Mouse (Mus musculus) ovary, adult 18-20 months (tissue): ENCODE measurements around the gene Rps12.
"Not testable (repeated sequence)": the region's sequence is repeated elsewhere in the genome, so short reads cannot be mapped to it uniquely, and the experiment has no call there.

Experiments used
- DNase-seq: peaks from one replicate; pipeline ENCODE4 v3.0.0; 2022; ENCODE audit warnings: low spot score, mixed read lengths

Rps12 gene

DNA sequence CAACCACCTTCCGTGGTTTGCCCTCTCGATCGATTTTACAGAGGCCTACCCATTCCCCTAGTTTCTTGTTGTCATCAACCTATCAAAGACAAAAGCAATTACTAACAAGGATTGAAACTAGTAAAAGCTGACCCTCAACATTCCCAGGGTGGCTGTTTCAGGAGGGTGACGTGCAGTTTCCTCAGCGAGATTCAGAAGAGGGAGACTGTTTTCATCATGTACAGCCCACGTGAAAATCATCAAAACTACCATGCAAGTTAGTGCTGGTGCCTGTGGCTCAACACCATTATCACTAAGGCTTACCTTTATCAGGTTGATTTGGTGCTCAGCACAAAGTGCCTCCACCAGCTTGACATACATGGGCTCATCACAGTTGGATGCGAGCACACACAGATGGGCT lies 1.5 kb downstream of the Rps12 start:
- not testable (repeated sequence) for DNase-seq

DNA sequence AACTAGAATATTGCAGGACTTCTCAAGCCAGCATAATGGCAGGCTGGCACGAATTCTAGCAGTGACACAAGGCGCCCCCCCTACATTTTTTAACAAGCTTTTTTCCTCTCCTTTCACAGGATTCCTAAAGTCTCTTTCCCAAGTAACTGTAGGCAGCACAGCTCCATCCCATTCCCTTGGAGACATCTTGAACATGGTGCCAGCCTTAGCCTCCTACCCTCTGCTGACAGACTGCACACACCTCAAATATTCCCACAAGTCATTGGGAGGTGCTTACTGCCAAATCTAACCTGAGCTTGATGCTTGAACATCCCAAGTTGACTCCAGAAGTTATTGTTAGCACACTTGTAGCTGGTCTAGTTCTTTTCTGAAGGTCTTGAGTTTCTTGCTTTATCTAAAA lies 3.0 kb downstream of the Rps12 start:
- DNase-seq = no peak

DNA sequence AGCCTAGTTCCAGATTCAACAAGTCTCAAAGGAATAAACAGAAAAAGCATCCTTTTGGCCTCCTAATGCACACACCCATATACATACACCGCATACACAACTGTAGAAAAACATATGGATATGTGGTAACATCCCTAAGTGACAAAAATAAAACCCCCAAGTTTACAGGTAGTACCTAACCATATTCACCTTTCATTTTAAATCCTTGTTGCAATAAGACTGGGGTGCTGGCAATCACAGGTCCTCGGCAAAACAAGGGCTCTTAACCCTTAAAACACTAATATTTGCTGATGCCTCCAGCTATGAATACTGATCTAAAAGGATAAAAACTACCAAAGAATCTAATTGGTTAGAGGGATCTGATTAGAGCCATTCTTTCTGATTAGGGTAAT lies 3.6 kb downstream of the Rps12 start:
- no peak for DNase-seq

DNA sequence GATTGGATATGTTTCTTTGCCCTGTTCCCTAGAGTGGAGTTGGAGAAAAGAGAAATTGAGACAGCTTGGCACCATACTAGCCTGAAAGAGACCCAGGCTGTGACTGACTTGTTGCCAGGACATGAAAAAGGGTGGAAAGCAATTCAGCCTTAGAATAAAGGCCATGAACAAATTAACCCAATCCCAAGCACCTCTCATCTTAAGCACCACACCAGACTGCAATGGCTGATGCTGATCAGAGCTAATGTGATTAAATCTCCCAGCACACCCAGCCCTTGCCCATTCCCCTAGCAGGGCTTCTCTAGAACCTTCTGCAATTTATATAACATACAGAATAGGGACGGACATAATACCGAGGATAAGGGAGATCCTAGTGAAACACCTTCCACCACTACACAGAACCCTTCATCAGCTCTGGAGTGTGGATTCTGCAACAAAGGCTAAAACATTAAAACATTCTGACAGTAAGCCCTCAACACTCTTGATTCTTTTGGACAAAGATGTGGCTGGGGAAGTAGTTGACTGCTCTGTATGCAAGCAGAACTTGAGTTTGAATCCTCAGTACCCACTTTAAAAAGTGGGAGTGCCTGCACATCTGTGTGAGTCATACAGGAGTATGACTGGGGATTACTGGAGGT lies 4.1 kb downstream of the Rps12 start:
- no peak for DNase-seq

DNA sequence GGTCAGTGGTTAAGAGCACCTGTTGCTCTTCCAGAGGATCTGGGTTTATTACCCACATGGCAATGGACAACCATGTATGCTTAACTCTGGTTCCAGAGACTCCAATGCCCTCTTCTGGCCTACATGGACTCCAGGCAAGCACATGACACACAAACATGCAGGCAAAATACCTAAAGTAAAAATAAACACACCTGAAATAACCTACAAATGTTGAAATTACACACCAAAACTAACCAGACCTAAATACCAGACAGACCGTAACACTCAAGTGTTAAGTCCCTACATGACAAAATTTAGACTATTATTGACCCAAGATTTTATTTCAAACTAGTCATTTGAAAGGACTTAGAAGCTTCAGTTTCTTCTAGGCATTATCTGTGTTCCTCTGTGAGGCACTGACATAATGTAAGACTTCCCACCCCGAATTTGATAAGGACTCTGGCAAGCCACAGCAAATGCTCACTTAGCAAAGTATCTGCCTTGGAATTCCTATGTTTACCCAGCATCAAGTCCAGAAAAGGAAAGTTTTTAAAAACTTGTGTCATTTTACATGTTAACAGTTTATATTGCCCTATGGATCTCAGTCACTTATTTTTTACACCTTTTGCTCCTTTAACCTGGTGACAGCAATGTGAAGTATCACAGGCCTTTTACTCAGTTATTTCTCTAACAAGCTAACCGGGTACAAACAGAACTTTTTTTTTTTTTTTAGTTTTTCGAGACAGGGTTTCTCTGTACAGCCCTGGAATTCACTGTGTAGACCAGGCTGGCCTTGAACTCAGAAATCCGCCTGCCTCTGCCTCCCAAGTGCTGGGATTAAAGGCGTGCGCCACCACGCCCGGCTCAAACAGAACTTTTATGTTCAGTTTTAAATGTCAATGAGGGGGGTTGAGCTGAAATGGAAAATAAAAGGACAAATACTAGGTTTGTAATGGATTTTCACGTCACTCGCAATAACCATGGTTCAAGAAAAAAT lies 5.0 kb downstream of the Rps12 start:
- no peak for DNase-seq

DNA sequence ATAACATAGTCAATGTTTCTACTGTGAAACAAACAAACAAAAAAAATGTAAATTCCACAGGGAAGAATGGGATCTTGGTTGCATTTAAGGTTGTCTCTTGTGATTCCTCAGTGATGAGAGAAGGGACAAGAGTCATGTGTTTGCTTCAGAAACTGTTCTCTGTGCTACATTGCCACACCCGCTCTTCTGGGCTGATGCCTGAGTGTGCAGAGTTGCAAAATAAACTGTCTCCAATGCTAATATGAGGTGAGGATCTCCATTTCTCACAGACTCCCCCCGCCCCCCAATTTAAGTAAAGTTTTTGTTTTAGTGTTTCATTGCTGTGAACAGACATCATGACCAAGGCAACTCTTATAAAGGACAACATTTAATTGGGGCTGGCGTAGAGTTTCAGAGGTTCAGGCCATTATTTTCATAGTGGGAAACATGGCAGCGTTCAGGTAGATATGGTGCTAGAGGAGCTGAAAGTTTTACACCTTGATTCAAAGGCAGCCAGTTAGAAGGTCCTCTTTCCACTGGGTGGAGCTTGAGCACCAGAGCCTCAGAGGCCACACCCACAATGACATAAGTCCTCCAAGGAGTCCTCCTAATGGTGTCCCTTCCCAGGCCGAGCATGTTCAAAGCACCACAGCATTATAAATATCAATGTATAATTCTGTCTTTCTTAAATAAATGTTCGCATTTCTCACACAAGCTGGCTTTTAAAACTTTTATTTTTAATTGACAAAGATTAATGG lies 6.4 kb downstream of the Rps12 start:
- no peak for DNase-seq

DNA sequence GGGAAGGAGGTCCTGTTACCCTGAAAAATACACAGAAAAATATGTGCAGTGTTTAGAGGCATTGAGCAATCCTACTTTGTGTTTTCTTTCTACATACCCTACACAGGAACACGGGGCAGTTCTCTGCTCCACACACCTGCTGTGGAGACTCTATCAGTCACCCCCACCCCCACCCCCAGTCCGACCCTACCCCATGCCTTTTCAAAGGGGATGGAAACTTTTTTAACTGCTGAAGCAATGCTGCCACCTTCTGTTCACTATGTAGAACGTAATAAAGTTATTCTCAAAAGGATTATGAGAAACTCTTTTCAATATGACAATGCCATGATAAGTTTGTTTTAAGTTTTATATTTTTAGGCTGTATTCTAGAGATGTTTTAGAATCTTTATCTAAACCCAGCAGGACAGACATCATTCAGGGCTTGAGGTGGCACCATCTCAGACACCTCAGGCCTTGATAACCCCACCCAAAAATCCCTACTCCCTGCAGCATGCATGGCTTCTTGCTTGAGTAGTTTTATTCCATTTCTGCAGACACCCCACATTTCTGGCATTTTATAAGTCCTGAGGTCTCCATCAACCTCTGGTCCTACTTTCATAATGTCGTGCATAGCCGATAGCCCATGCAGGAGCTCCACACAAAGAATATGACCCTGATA lies 9.7 kb downstream of the Rps12 start:
- DNase-seq = no peak

DNA sequence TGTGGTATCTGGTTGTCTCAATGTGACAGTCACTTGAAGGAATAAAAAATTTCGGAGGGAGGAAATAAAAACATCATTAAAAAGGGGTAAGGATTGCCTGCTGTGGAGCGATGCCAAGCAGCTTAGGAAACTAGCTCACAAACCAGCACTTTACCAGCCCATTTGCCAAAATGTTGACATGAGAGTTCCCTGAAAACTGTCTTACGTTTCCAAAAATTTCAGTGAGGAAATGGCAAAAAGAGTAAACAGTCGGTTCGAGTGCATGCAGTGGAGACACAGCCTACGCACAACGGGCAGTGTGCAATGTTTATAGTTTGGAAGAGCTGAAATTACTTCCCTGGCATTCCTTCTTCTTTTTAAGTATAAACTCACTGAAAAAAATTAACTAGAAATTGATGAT lies 32.9 kb downstream of the Rps12 start:
- DNase-seq = no peak
